Mouse (Mus musculus): ENCODE data around the gene Gfi1b. TPM values are rescaled to one million over a fixed set of nuclear protein-coding genes. Genes with fewer than 3 reads are reported as not detected.

The Gfi1b gene
- polyA plus RNA-seq, 1 experiment from 2014 or later = 3.5 TPM

- WGBS = 15% methylated on average over 9 of the region's 9 CpGs
- H3K27ac ChIP-seq = peak overlapping the region; percentile 32
Measured at GRCm38 (mm10) chr2:28638352-28638751, 16.6 kb upstream of the Gfi1b start.

DNA sequence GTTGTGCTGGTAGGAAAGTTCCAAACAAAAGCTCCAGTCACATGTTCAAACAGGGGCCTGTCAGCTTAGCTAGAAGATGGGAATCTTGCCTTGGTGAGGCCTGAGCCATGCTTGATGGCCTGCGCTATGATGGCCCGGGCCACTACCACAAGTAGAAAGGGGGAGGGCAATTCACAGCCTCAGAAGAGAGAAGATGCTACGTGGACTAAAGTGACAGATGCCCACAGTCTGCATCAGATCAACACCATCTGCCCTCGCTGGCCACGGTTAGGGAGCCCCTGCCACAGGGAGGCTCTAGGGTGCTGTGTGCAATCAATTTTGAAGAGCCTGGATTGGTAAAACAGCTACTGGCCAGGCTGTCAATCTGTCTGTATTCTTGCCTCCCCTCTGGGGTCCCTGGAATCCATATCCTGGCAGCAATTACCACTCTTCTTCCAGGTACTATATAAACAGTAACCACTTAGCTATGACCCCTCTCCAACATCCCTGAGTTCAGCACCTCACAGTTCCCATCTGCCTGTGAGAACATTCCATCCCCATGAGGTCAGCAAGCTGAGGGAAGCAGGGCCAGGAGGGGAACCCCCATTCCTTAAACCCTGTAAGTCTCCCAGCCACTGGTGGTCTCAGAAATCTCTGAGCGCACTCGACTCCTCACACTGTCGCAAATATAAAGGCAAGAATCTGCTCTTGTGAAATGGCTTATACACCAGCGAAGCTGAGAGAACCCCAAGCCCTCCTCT, 15.5 kb upstream of the Gfi1b start:
- H3K4me3 ChIP-seq = no peak overlapping the region
- WGBS = 80% methylated on average over 9 of the region's 9 CpGs
- H3K27ac ChIP-seq = no peak overlapping the region
- no peaks in the 10 kb centered on the region for H3K36me3 ChIP-seq
- DNase-seq (ENCODE audit: low spot score) = no peak
- peaks cover 30% of the 10 kb centered on the region for H3K4me1 ChIP-seq
- peaks cover 12% of the 10 kb centered on the region; the same call in 1 of the 2 replicates for H3K27me3 ChIP-seq (ENCODE audit: low read depth, poor library complexity, severe bottlenecking)
- H3K9me3 ChIP-seq (replicated peaks) = no peaks in the 10 kb centered on the region

More at GRCm38 (mm10) chr2:28638352-28638751, 16.6 kb upstream of the Gfi1b start:
- DNase-seq (ENCODE audit: low spot score) = no peak
- Histone ChIP-seq H3K36me3 (no peaks in the 10 kb centered on the region), H3K9me3 (replicated peaks) (no peaks in the 10 kb centered on the region), H3K4me1 (peaks cover 38% of the 10 kb centered on the region), H3K4me3 (peak overlapping the region; percentile 32), H3K27me3 (ENCODE audit: low read depth, poor library complexity, severe bottlenecking) (peaks cover 12% of the 10 kb centered on the region; the same call in 1 of the 2 replicates)

- peaks cover 29% of the 10 kb centered on the region for H3K4me1 ChIP-seq
- 89% methylated on average over 1 of the region's 1 CpGs for WGBS
- no peaks in the 10 kb centered on the region for H3K9me3 ChIP-seq (replicated peaks)
- no peaks in the 10 kb centered on the region for H3K36me3 ChIP-seq
- H3K4me3 ChIP-seq = no peak overlapping the region
- H3K27me3 ChIP-seq (ENCODE audit: low read depth, poor library complexity, severe bottlenecking) = peaks cover 12% of the 10 kb centered on the region; the same call in 1 of the 2 replicates
- no peak for DNase-seq (ENCODE audit: low spot score)
- H3K27ac ChIP-seq = no peak overlapping the region
Measured at GRCm38 (mm10) chr2:28635199-28635598, 13.4 kb upstream of the Gfi1b start.

GRCm38 (mm10) chr2:28633136-28633535, 11.4 kb upstream of the Gfi1b start:
- H3K27me3 ChIP-seq (ENCODE audit: low read depth, poor library complexity, severe bottlenecking) = peaks cover 11% of the 10 kb centered on the region; the same call in 1 of the 2 replicates
- no peaks in the 10 kb centered on the region for H3K36me3 ChIP-seq
- H3K9me3 ChIP-seq (replicated peaks) = no peaks in the 10 kb centered on the region
- no peak overlapping the region for H3K4me3 ChIP-seq
- H3K4me1 ChIP-seq = peaks cover 29% of the 10 kb centered on the region
- no peak for DNase-seq (ENCODE audit: low spot score)
- 52% methylated on average over 4 of the region's 4 CpGs for WGBS
- H3K27ac ChIP-seq = no peak overlapping the region

DNA sequence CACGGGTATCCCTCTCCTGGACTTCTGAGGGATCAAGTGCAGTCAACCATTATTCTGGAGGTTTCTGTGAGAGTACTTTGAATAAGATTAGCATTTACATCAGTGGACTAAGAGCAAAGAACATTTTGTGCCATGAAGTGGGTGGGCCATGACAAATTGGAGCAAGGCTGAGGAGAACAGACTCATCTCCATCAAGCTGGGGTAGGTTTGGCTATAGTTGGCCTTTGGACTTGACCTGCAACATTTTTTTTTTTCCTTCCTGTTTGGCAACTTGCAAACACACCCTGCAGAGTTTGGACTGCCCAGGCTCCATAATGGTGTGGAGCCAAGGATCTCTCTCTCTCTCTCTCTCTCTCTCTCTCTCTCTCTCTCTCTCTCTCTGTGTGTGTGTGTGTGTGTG, 10.8 kb upstream of the Gfi1b start:
- H3K27me3 ChIP-seq (ENCODE audit: low read depth, poor library complexity, severe bottlenecking) = peaks cover 6% of the 10 kb centered on the region; the same call in 1 of the 2 replicates
- WGBS = 77% methylated on average over 1 of the region's 1 CpGs
- no peak overlapping the region for H3K27ac ChIP-seq
- H3K36me3 ChIP-seq = no peaks in the 10 kb centered on the region
- H3K4me3 ChIP-seq = no peak overlapping the region
- DNase-seq (ENCODE audit: low spot score) = no peak
- no peaks in the 10 kb centered on the region for H3K9me3 ChIP-seq (replicated peaks)
- H3K4me1 ChIP-seq = peaks cover 26% of the 10 kb centered on the region

- Histone ChIP-seq H3K4me1 (peaks cover 21% of the 10 kb centered on the region), H3K9me3 (replicated peaks) (no peaks in the 10 kb centered on the region), H3K4me3 (no peak overlapping the region), H3K27me3 (ENCODE audit: low read depth, poor library complexity, severe bottlenecking) (no peaks in the 10 kb centered on the region), H3K27ac (no peak overlapping the region), H3K36me3 (no peaks in the 10 kb centered on the region)
- 43% methylated on average over 4 of the region's 4 CpGs for WGBS
- no peak for DNase-seq (ENCODE audit: low spot score)
Measured at GRCm38 (mm10) chr2:28629911-28630381, 8.2 kb upstream of the Gfi1b start.

DNA sequence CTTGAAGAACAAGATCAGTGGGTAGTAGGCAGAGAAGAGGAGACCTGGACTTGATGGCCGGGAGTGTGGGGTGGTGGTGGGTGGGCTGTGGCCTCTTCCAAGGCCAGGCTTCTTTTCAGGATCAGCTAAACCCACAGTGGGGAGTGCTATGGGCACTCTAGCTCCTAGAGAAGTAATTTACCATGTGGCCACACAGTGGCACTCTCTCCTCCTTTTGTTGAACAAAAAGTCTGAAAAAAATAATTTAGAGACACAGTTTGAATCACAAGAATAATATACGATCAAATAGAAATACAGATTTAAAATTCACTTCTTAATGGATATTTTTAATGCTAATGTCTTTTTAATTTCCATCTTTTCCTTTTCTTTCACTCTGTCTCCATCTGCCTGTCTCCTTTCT, 6.3 kb upstream of the Gfi1b start:
- whole genome bisulfite sequencing = 78% methylated on average over 2 of the region's 2 CpGs
- Histone ChIP-seq H3K4me3 (no peak overlapping the region), H3K27ac (no peak overlapping the region), H3K4me1 (peaks cover 21% of the 10 kb centered on the region), H3K36me3 (no peaks in the 10 kb centered on the region), H3K27me3 (ENCODE audit: low read depth, poor library complexity, severe bottlenecking) (peaks cover 3% of the 10 kb centered on the region), H3K9me3 (replicated peaks) (no peaks in the 10 kb centered on the region)
- DNase-seq (ENCODE audit: low spot score) = no peak

GRCm38 (mm10) chr2:28626038-28626437, 4.3 kb upstream of the Gfi1b start:
- no peak for DNase-seq (ENCODE audit: low spot score)
- no peak overlapping the region for H3K27ac ChIP-seq
- WGBS = 81% methylated on average over 3 of the region's 3 CpGs
- H3K4me3 ChIP-seq = no peak overlapping the region
- H3K36me3 ChIP-seq = no peaks in the 10 kb centered on the region
- peaks cover 28% of the 10 kb centered on the region for H3K4me1 ChIP-seq
- peaks cover 23% of the 10 kb centered on the region for H3K27me3 ChIP-seq (ENCODE audit: low read depth, poor library complexity, severe bottlenecking)
- H3K9me3 ChIP-seq (replicated peaks) = no peaks in the 10 kb centered on the region

- DNase-seq (ENCODE audit: low spot score) = no peak
- WGBS = 94% methylated on average over 3 of the region's 3 CpGs
- H3K27ac ChIP-seq = no peak overlapping the region
- H3K27me3 ChIP-seq (ENCODE audit: low read depth, poor library complexity, severe bottlenecking) = peaks cover 34% of the 10 kb centered on the region
- H3K4me3 ChIP-seq = no peak overlapping the region
- no peaks in the 10 kb centered on the region for H3K36me3 ChIP-seq
- H3K9me3 ChIP-seq (replicated peaks) = no peaks in the 10 kb centered on the region
- peaks cover 17% of the 10 kb centered on the region for H3K4me1 ChIP-seq
Measured at GRCm38 (mm10) chr2:28624870-28625269, 3.1 kb upstream of the Gfi1b start.

DNA sequence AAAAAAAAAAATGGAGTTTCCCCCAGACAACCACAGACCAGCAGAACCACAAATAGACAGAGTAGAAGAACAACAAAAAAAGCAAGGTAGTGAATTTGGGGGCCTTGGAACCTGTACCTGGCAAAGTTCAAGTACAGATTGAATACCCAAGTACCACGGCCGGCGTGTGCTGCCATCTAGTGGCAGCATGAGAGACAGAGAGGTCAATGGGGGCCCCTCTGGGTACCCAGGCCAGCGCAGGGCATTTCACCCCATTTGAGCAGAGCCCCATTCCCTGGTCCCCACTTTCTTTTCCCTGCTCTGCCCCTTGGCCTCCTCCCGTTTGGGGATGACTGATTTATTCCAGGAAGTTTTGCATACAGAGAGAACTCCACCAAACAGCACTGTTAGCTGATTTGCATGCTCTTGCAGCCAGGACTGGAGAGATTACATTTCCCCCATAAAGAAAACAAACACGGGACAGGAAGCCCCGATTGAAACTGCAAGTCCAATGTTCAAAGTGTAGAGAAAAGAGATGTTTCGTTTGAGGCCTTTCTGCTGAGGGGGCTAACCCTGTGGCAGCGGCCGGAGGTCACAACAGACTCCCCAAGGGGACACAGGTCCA, 841 bp upstream of the Gfi1b start:
- 22% methylated on average over 10 of the region's 10 CpGs for WGBS
- Histone ChIP-seq H3K27ac (no peak overlapping the region), H3K9me3 (replicated peaks) (no peaks in the 10 kb centered on the region), H3K4me1 (0 out of 2 replicates have a peak, but pooled peaks cover 7% of the 10 kb centered on the region), H3K4me3 (no peak overlapping the region), H3K27me3 (ENCODE audit: low read depth, poor library complexity, severe bottlenecking) (peaks cover 41% of the 10 kb centered on the region), H3K36me3 (no peaks in the 10 kb centered on the region)
- peak; percentile 67 for DNase-seq (ENCODE audit: low spot score)

DNA sequence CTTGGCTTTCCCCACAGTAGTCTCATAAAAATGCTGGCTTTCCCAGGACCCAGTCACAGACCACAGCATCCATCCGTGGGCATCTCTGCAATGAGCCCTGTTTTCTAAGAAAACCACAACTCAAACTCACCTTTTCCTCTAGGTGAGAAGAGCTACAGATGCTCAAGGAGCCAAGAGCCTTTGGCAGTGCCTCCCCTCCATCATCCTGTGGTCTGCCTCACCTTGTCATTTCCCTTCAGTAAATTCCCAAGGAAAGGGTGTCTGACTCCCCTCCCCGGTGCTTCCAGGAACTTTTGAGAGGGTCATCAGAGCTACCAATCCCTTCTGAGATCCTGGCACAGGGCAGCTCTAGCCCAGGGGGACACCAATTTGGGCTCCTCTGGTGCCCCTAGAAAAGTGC, 671 bp downstream of the Gfi1b start:
- 0 out of 2 replicates have a peak overlapping the region, but pooled peaks have one; percentile 24 for H3K4me3 ChIP-seq
- WGBS = 17% methylated on average over 2 of the region's 2 CpGs
- DNase-seq (ENCODE audit: low spot score) = no peak
- no peak overlapping the region for H3K27ac ChIP-seq
- peaks cover 10% of the 10 kb centered on the region; the same call in 1 of the 2 replicates for H3K4me1 ChIP-seq
- H3K27me3 ChIP-seq (ENCODE audit: low read depth, poor library complexity, severe bottlenecking) = peaks cover 41% of the 10 kb centered on the region
- H3K36me3 ChIP-seq = no peaks in the 10 kb centered on the region
- no peaks in the 10 kb centered on the region for H3K9me3 ChIP-seq (replicated peaks)

DNA sequence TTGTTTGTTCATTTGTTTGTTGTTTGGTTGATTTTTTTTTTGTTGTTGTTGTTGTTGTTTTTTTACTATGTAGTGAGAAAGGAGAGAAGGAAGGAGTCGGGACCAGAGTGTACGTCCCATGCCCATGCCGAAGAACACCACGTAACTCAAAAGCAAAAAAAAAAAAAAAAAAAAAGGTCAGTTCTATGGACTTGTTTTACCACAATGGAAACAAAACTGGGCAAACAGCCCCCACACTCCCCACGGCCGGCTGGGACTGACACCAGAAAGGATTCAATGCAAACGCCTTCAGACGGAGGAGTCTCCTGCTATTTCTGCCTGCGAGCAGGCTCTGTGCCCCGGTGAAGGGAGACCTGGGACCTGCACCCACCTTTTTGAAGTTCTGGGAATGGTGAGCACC, 1.3 kb downstream of the Gfi1b start:
- Histone ChIP-seq H3K4me3 (no peak overlapping the region), H3K9me3 (replicated peaks) (no peaks in the 10 kb centered on the region), H3K36me3 (no peaks in the 10 kb centered on the region), H3K27ac (no peak overlapping the region), H3K4me1 (peaks cover 10% of the 10 kb centered on the region; the same call in 1 of the 2 replicates), H3K27me3 (ENCODE audit: low read depth, poor library complexity, severe bottlenecking) (peaks cover 41% of the 10 kb centered on the region)
- no peak for DNase-seq (ENCODE audit: low spot score)
- 72% methylated on average over 10 of the region's 10 CpGs for WGBS

GRCm38 (mm10) chr2:28619369-28619768, 2.4 kb downstream of the Gfi1b start:
- peaks cover 50% of the 10 kb centered on the region for H3K27me3 ChIP-seq (ENCODE audit: low read depth, poor library complexity, severe bottlenecking)

More at GRCm38 (mm10) chr2:28619369-28619768, 2.4 kb downstream of the Gfi1b start:
- no peak overlapping the region for H3K27ac ChIP-seq
- peaks cover 10% of the 10 kb centered on the region; the same call in 1 of the 2 replicates for H3K4me1 ChIP-seq
- no peak overlapping the region for H3K4me3 ChIP-seq
- H3K9me3 ChIP-seq (replicated peaks) = no peaks in the 10 kb centered on the region
- no peak for DNase-seq (ENCODE audit: low spot score)
- 88% methylated on average over 6 of the region's 6 CpGs for WGBS
- no peaks in the 10 kb centered on the region for H3K36me3 ChIP-seq
